Mouse (Mus musculus) heart, postnatal 0 days (tissue): ENCODE results near the gene 1700020N01Rik.

ENCODE experiments used
- CTCF ChIP-seq: IDR thresholded peaks from 2 replicates; pipeline ENCODE4 v1.5.1; 2016; ENCODE audit warnings: antibody characterized with exemption, control low read depth, low read depth
- EP300 ChIP-seq: IDR thresholded peaks from 2 replicates; pipeline ENCODE4 v1.6.1; 2016; ENCODE audit warnings: antibody characterized with exemption, low read depth

DNA sequence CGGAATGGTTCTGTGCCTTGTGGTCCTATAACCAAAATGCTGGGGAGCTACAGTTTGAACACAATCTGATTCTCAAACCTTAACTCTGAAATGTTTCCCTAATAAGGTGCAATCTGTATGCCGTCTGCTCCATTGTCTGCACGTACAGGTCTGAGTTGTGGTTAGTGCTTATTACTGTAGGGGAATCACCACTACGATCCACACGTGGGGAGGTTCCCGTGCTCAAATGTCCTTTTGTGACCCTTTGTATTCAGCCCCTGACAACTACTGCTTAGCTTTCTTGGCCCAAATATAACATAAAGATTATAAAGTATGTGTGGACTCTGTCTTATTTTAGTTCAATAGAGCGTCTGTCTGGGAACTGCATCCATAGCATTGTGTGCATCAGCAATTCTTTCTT lies 29.1 kb downstream of the 1700020N01Rik start:
- TF ChIP-seq CTCF (no peak), EP300 (no peak)
